In the genomic region with DNA sequence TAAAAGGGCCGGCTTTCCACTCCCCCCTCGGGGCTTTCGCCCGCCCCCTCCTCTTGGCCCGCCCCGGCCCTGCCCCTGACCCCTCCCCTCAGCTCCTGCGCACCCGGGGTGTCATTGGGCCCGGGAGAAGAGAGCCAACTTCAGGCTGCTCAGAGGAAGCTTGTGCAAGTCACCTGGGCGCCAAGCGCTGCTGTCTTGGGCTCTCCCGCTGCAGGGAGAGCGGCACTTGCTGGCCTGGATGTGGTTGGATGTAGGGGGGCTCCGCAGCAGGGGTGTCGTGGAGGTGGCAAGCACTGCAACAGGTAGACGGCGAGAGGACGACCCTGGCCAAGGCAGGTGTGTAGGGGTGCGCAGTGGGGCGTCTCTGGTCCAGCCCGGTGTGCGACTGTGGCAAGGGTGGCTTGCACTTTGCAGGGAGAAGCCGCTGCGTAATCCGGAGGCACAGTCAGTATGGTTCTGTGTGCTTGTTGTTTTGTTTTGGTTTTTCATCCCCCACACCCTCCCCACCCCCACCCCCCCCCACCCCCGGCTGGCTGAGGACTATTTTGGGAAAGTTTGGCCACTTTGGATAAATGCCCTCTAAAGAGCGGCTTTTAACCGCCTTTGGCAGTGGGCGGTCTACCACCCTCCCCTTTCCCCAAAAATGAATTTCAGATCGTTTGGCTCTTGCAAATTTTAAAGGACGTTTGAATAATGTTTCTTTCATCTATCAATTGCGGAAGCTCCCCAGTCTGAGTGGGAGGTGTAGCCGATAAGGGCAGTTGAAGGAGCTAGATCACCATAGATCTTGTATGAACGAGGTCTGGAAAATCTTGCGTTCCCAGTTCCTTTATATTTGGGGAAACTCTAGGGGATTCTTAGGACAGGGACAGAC, we compare ENCODE assay signal across 8 mouse cellular contexts. TPM values are rescaled to one million over a fixed set of nuclear protein-coding genes. Genes with fewer than 3 reads are reported as not detected.
DNase-seq lines count a peak whose midpoint lies in the region; ATAC-seq and TF ChIP-seq lines count a peak whose summit lies in the region.

No protein-coding gene starts in this region.

- peak overlapping the region; percentile 55 for H3K9ac ChIP-seq in forebrain, embryonic 12.5 days
- peak overlapping the region; percentile 23; the same call in 1 of the 2 replicates for H3K9ac ChIP-seq in limb, embryonic 15.5 days

- H3K36me3 ChIP-seq in erythroblast, embryonic 14.5 days (ENCODE audit: control insufficient read depth) = no peaks in the 10 kb centered on the region
- no peaks in the 10 kb centered on the region for H3K36me3 ChIP-seq in C2C12 (ENCODE audit: control insufficient read depth, insufficient read depth)
- H3K36me3 ChIP-seq in forebrain, embryonic 12.5 days (replicated peaks) = no peaks in the 10 kb centered on the region
- no peaks in the 10 kb centered on the region for H3K36me3 ChIP-seq in limb, embryonic 15.5 days

- H3K27me3 ChIP-seq in erythroblast, embryonic 14.5 days (ENCODE audit: control insufficient read depth) = peaks cover 60% of the 10 kb centered on the region
- H3K27me3 ChIP-seq in C2C12 (ENCODE audit: control insufficient read depth, insufficient read depth, insufficient read length) = peaks cover 22% of the 10 kb centered on the region
- peaks cover 59% of the 10 kb centered on the region for H3K27me3 ChIP-seq in forebrain, embryonic 12.5 days
- H3K27me3 ChIP-seq in limb, embryonic 15.5 days = peaks cover 44% of the 10 kb centered on the region

- WGBS in forebrain, embryonic 12.5 days = 2% methylated on average over 32 of the region's 35 CpGs
- under 1% methylated on average over 34 of the region's 35 CpGs for WGBS in limb, embryonic 15.5 days

- peak overlapping the region; percentile 57 for H3K4me3 ChIP-seq in erythroblast, embryonic 14.5 days (replicated peaks)
- H3K4me3 ChIP-seq in C2C12 (ENCODE audit: insufficient read depth, poor library complexity, severe bottlenecking) = no peak overlapping the region
- peak overlapping the region; percentile 68 for H3K4me3 ChIP-seq in forebrain, embryonic 12.5 days (replicated peaks)
- peak overlapping the region; percentile 67 for H3K4me3 ChIP-seq in limb, embryonic 15.5 days

- H3K4me1 ChIP-seq in erythroblast, embryonic 14.5 days (ENCODE audit: control insufficient read depth) = no peaks in the 10 kb centered on the region; the same call in 1 of the 2 replicates
- H3K4me1 ChIP-seq in forebrain, embryonic 12.5 days = peaks cover 28% of the 10 kb centered on the region
- H3K4me1 ChIP-seq in limb, embryonic 15.5 days = peaks cover 33% of the 10 kb centered on the region

- peak overlapping the region; percentile 100 for H3K4me2 ChIP-seq in forebrain, embryonic 12.5 days
- peak overlapping the region; percentile 99 for H3K4me2 ChIP-seq in limb, embryonic 15.5 days

- ATAC-seq in erythroblast, adult 5-6 weeks (replicated peaks; ENCODE audit: low FRiP score, poor library complexity, severe bottlenecking) = no peak
- ATAC-seq in forebrain, embryonic 12.5 days (ENCODE audit: low FRiP score) = peak; percentile 27; the same call in 1 of the 2 replicates
- no peak for ATAC-seq in limb, embryonic 15.5 days (ENCODE audit: insufficient number of reproducible peaks, low FRiP score, low TSS enrichment, low read depth)

- no peak for DNase-seq in adrenal gland, postnatal 4 days (ENCODE audit: low spot score in 2 of 2)
- no peak for DNase-seq in thymus, postnatal 36 days
- no peak for DNase-seq in left cerebral cortex, adult 18-20 months (ENCODE audit: low spot score in 2 of 2)

- no peak for TF ChIP-seq CTCF in C2C12 (IDR thresholded peaks at IDR 0.05; ENCODE audit: control insufficient read depth, insufficient read depth, insufficient read length)

- H3ac ChIP-seq in C2C12 (ENCODE audit: control insufficient read depth, insufficient read length, low read depth) = peak overlapping the region; percentile 57

- H3K79me2 ChIP-seq in C2C12 (ENCODE audit: control insufficient read depth, insufficient read depth) = no peaks in the 10 kb centered on the region

- H3K9me3 ChIP-seq in erythroblast, embryonic 14.5 days (ENCODE audit: control insufficient read depth, low read length) = no peaks in the 10 kb centered on the region
- no peaks in the 10 kb centered on the region for H3K9me3 ChIP-seq in forebrain, embryonic 12.5 days
- H3K9me3 ChIP-seq in limb, embryonic 15.5 days = no peaks in the 10 kb centered on the region

- H3K79me3 ChIP-seq in C2C12 (ENCODE audit: low read depth) = no peaks in the 10 kb centered on the region

- no peak overlapping the region for H3K27ac ChIP-seq in forebrain, embryonic 12.5 days
- no peak overlapping the region for H3K27ac ChIP-seq in limb, embryonic 15.5 days

TF ChIP-seq in C2C12, 6 proteins besides CTCF, POLR2A, EP300 and RAD21:
- TF ChIP-seq FOSL1 (IDR thresholded peaks at IDR 0.05; ENCODE audit: insufficient read depth, low read length, poor library complexity, severe bottlenecking) (no peak), USF1 (IDR thresholded peaks at IDR 0.05; ENCODE audit: low read depth) (no peak), MAX (IDR thresholded peaks at IDR 0.05) (no peak), MYOD1 (IDR thresholded peaks at IDR 0.05; ENCODE audit: control insufficient read depth, insufficient read length, low read depth) (no peak), MYOG (IDR thresholded peaks at IDR 0.05; ENCODE audit: control insufficient read depth, extremely low read depth, insufficient read length) (no peak), CEBPB (IDR thresholded peaks at IDR 0.05; ENCODE audit: low read depth) (no peak)

RNA-seq across cellular contexts. Expression of a gene that starts 3.2 kb away (rescaled TPM):
- polyA plus RNA-seq in erythroblast, embryonic 14.5 days (2012) = 0.01 TPM in 1 of 2 replicates, not detected in the other
- total RNA-seq in erythroblast, adult 5-6 weeks (2015; ENCODE audit: low replicate concordance) = 0.21 and 0.38 TPM in 2 replicates
- total RNA-seq in erythroblast, adult 5-6 weeks (2017; ENCODE audit: low replicate concordance) = not detected in 2 replicates
- 0.04 TPM for polyA plus RNA-seq in C2C12 (2012; fragmentation: generic; extraction: Trizol)
- polyA plus RNA-seq in forebrain, embryonic 12.5 days (2016; fragmentation: Nextera tagmentation; extraction: Ambion mirVana) = 0.63 and 0.70 TPM in 2 replicates
- polyA plus RNA-seq in limb, embryonic 15.5 days (2015; fragmentation: Nextera tagmentation; extraction: Ambion mirVana) = 5.0 and 6.0 TPM in 2 replicates
- total RNA-seq in adrenal gland, postnatal 4 days (2021) = 10 to 100 TPM in 1 of 2 experiments, 1 to 10 TPM in 1; 7.3 to 10.5 TPM
- total RNA-seq in left cerebral cortex, adult 18-20 months (2021) = 10 to 100 TPM; 39.8 to 40.6 TPM
